Mouse (Mus musculus): Measurements from ENCODE around the gene Sfxn5. TPM values are rescaled to one million over a fixed set of nuclear protein-coding genes. Genes with fewer than 3 reads are reported as not detected.

Sfxn5 gene
- polyA plus RNA-seq, 1 experiment = 0.63 TPM

- 92% methylated on average over 17 of the region's 17 CpGs for WGBS
- Histone ChIP-seq H3K27ac (ENCODE audit: insufficient read depth, low read depth, low read length) (no peak overlapping the region), H3K4me1 (ENCODE audit: control insufficient read depth, insufficient read depth, insufficient read length, low read length) (peaks cover 4% of the 10 kb centered on the region; the same call in 1 of the 2 replicates), H3K36me3 (ENCODE audit: control insufficient read depth, insufficient read depth, low read length) (no peaks in the 10 kb centered on the region), H3K27me3 (ENCODE audit: control insufficient read depth, insufficient read depth, low read length) (no peaks in the 10 kb centered on the region), H3K4me3 (ENCODE audit: low read depth, low read length) (no peak overlapping the region)
- no peak for TF ChIP-seq POLR2A (IDR thresholded peaks at IDR 0.05; ENCODE audit: low read depth, low read length)
- TF ChIP-seq CTCF (IDR thresholded peaks at IDR 0.05; ENCODE audit: extremely low read depth, insufficient read length, insufficient replicate concordance, low read depth, low read length) = no peak
These were observed 80.8 kb downstream of the Sfxn5 start for GRCm38 (mm10) chr6:85252251-85253058.

GRCm38 (mm10) chr6:85250811-85251241 is 82.4 kb downstream of the Sfxn5 start:
- no peak overlapping the region for H3K4me3 ChIP-seq (ENCODE audit: low read depth, low read length)
- TF ChIP-seq CTCF (IDR thresholded peaks at IDR 0.05; ENCODE audit: extremely low read depth, insufficient read length, insufficient replicate concordance, low read depth, low read length) = no peak
- TF ChIP-seq POLR2A (IDR thresholded peaks at IDR 0.05; ENCODE audit: low read depth, low read length) = no peak
- WGBS = 67% methylated on average over 6 of the region's 6 CpGs
- no peaks in the 10 kb centered on the region for H3K27me3 ChIP-seq (ENCODE audit: control insufficient read depth, insufficient read depth, low read length)
- peaks cover 4% of the 10 kb centered on the region; the same call in 1 of the 2 replicates for H3K4me1 ChIP-seq (ENCODE audit: control insufficient read depth, insufficient read depth, insufficient read length, low read length)
- no peaks in the 10 kb centered on the region for H3K36me3 ChIP-seq (ENCODE audit: control insufficient read depth, insufficient read depth, low read length)
- H3K27ac ChIP-seq (ENCODE audit: insufficient read depth, low read depth, low read length) = no peak overlapping the region

GRCm38 (mm10) chr6:85249821-85250220 is 83.4 kb downstream of the Sfxn5 start:
- TF ChIP-seq POLR2A (IDR thresholded peaks at IDR 0.05; ENCODE audit: low read depth, low read length) (no peak), CTCF (IDR thresholded peaks at IDR 0.05; ENCODE audit: extremely low read depth, insufficient read length, insufficient replicate concordance, low read depth, low read length) (no peak)
- no peaks in the 10 kb centered on the region for H3K27me3 ChIP-seq (ENCODE audit: control insufficient read depth, insufficient read depth, low read length)
- no peak overlapping the region for H3K4me3 ChIP-seq (ENCODE audit: low read depth, low read length)
- H3K27ac ChIP-seq (ENCODE audit: insufficient read depth, low read depth, low read length) = no peak overlapping the region
- H3K36me3 ChIP-seq (ENCODE audit: control insufficient read depth, insufficient read depth, low read length) = no peaks in the 10 kb centered on the region
- peaks cover 4% of the 10 kb centered on the region; the same call in 1 of the 2 replicates for H3K4me1 ChIP-seq (ENCODE audit: control insufficient read depth, insufficient read depth, insufficient read length, low read length)
- 85% methylated on average over 9 of the region's 9 CpGs for WGBS

- TF ChIP-seq CTCF (IDR thresholded peaks at IDR 0.05; ENCODE audit: extremely low read depth, insufficient read length, insufficient replicate concordance, low read depth, low read length) (peak; percentile 100; the same call in 1 of the 2 replicates), POLR2A (IDR thresholded peaks at IDR 0.05; ENCODE audit: low read depth, low read length) (no peak)
- Histone ChIP-seq H3K36me3 (ENCODE audit: control insufficient read depth, insufficient read depth, low read length) (no peaks in the 10 kb centered on the region), H3K4me1 (ENCODE audit: control insufficient read depth, insufficient read depth, insufficient read length, low read length) (no peaks in the 10 kb centered on the region), H3K27ac (ENCODE audit: insufficient read depth, low read depth, low read length) (no peak overlapping the region), H3K27me3 (ENCODE audit: control insufficient read depth, insufficient read depth, low read length) (no peaks in the 10 kb centered on the region), H3K4me3 (ENCODE audit: low read depth, low read length) (no peak overlapping the region)
- 9% methylated on average over 4 of the region's 4 CpGs for WGBS
These were observed 94.2 kb downstream of the Sfxn5 start for GRCm38 (mm10) chr6:85239044-85239489.

DNA sequence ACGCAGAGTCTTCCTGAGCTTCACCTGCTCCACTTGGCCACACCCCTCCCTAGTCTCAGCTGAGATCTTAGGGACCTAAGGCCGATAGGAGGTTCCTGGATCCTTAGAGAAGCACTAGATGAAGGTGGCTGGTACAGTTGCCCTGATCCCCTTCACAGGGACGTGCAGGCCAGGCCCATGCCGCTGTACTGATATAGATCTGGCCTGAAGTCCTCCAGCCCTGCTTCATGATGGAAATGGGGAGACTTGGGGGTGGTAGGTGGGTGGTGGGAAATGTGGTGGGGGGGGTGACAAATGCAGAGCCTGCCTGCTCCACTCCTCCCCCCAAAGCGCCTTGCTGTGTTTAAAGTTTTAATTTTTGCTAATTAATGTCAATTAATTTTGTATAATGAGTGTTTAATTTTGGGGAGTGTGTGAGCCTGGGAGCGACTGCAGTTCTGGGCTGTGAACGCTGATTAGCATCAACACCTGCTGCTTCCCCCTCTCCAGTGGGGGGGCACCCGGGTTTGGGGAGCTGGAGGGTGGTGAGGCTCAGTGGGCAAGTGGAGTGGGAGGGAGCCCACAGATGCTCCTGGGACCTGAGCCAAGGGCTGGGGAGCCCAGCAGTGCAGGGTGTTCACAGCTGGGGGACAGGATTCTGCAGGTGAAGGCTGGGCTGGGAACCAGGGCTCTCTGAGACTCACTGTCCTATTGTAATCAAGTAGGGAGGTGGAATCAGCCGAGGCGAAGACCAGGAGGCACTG is 95.5 kb downstream of the Sfxn5 start:
- Histone ChIP-seq H3K36me3 (ENCODE audit: control insufficient read depth, insufficient read depth, low read length) (no peaks in the 10 kb centered on the region), H3K4me1 (ENCODE audit: control insufficient read depth, insufficient read depth, insufficient read length, low read length) (no peaks in the 10 kb centered on the region), H3K27ac (ENCODE audit: insufficient read depth, low read depth, low read length) (no peak overlapping the region), H3K27me3 (ENCODE audit: control insufficient read depth, insufficient read depth, low read length) (no peaks in the 10 kb centered on the region), H3K4me3 (ENCODE audit: low read depth, low read length) (no peak overlapping the region)
- TF ChIP-seq CTCF (IDR thresholded peaks at IDR 0.05; ENCODE audit: extremely low read depth, insufficient read length, insufficient replicate concordance, low read depth, low read length) (no peak), POLR2A (IDR thresholded peaks at IDR 0.05; ENCODE audit: low read depth, low read length) (no peak)
- WGBS = 70% methylated on average over 10 of the region's 10 CpGs

- H3K4me1 ChIP-seq (ENCODE audit: control insufficient read depth, insufficient read depth, insufficient read length, low read length) = no peaks in the 10 kb centered on the region
- 51% methylated on average over 5 of the region's 5 CpGs for WGBS
- peak; percentile 48; the same call in 1 of the 2 replicates for TF ChIP-seq CTCF (IDR thresholded peaks at IDR 0.05; ENCODE audit: extremely low read depth, insufficient read length, insufficient replicate concordance, low read depth, low read length)
- TF ChIP-seq POLR2A (IDR thresholded peaks at IDR 0.05; ENCODE audit: low read depth, low read length) = no peak
- no peak overlapping the region for H3K4me3 ChIP-seq (ENCODE audit: low read depth, low read length)
- no peaks in the 10 kb centered on the region for H3K27me3 ChIP-seq (ENCODE audit: control insufficient read depth, insufficient read depth, low read length)
- H3K27ac ChIP-seq (ENCODE audit: insufficient read depth, low read depth, low read length) = no peak overlapping the region
- H3K36me3 ChIP-seq (ENCODE audit: control insufficient read depth, insufficient read depth, low read length) = no peaks in the 10 kb centered on the region
These were observed 96.2 kb downstream of the Sfxn5 start for GRCm38 (mm10) chr6:85237001-85237400.

GRCm38 (mm10) chr6:85234796-85235195 is 98.4 kb downstream of the Sfxn5 start:
- H3K27me3 ChIP-seq (ENCODE audit: control insufficient read depth, insufficient read depth, low read length) = no peaks in the 10 kb centered on the region
- H3K27ac ChIP-seq (ENCODE audit: insufficient read depth, low read depth, low read length) = no peak overlapping the region
- H3K4me3 ChIP-seq (ENCODE audit: low read depth, low read length) = no peak overlapping the region
- H3K36me3 ChIP-seq (ENCODE audit: control insufficient read depth, insufficient read depth, low read length) = no peaks in the 10 kb centered on the region
- no peaks in the 10 kb centered on the region for H3K4me1 ChIP-seq (ENCODE audit: control insufficient read depth, insufficient read depth, insufficient read length, low read length)
- WGBS = 81% methylated on average over 5 of the region's 5 CpGs
- TF ChIP-seq POLR2A (IDR thresholded peaks at IDR 0.05; ENCODE audit: low read depth, low read length) = no peak

All from small intestine, adult 2 months (tissue).